Mouse (Mus musculus) cerebellum, postnatal 36 days (tissue): ENCODE measurements around the gene Gfer.

Source experiments
- DNase-seq, 2 experiments: peaks; one replicate each; pipeline ENCODE4 v3.0.0; 2021 to 2022; ENCODE audit warnings: mixed read lengths in 2 of 2

Gene Gfer

GRCm38 (mm10) chr17:24647493-24647892 is 48.5 kb downstream of the Gfer start:
- DNase-seq: peak in 1 of 2 experiments; percentile 39

- no peak for DNase-seq
Observed at GRCm38 (mm10) chr17:24646381-24646780, 49.6 kb downstream of the Gfer start.

- DNase-seq: no peak
Observed at GRCm38 (mm10) chr17:24645916-24646315, 50.0 kb downstream of the Gfer start.

- DNase-seq: no peak
Observed at GRCm38 (mm10) chr17:24644875-24645721, 50.9 kb downstream of the Gfer start.

GRCm38 (mm10) chr17:24644030-24644715 is 51.8 kb downstream of the Gfer start:
- DNase-seq: no peak
